Mouse (Mus musculus) liver, embryonic 14.5 days (tissue): ENCODE results near the gene Gm28372. TPM values are rescaled to one million over a fixed set of nuclear protein-coding genes. Genes with fewer than 3 reads are reported as not detected.
"Not testable (repeated sequence)": the region's sequence is repeated elsewhere in the genome, so short reads cannot be mapped to it uniquely, and the experiment has no call there.

Experiments used
- ATAC-seq: fragments of 200-750 bp; cut with Nextera tagmentation; 2 replicates; pipeline ENCODE4 v1.8.0; 2017; ENCODE audit warnings: moderate number of reproducible peaks, mild to moderate bottlenecking, moderate library complexity; ENCODE audit not compliant: insufficient read depth
- DNase-seq, 3 experiments: peaks; one replicate each; pipeline ENCODE4 v3.0.0-alpha.2; 2012 to 2013; ENCODE audit warnings: low read depth in 3 of 3, low spot score in 3 of 3
- H3K27ac ChIP-seq: fragments of 300-500 bp; sonication (generic); 2 replicates; pipeline ENCODE4 v1.5.1; 2014; ENCODE audit warnings: moderate library complexity, mild to moderate bottlenecking, control low read depth, inconsistent platforms
- H3K27me3 ChIP-seq: fragments of 300-500 bp; sonication (generic); 2 replicates; pipeline ENCODE4 v1.6.1; 2014; ENCODE audit warnings: mild to moderate bottlenecking, low read length, moderate library complexity; ENCODE audit not compliant: control insufficient read depth, insufficient read depth
- H3K36me3 ChIP-seq: fragments of 300-500 bp; sonication (generic); replicated peaks from 2 replicates; pipeline ENCODE4 v1.6.1; 2014; ENCODE audit warnings: low read depth; ENCODE audit not compliant: control insufficient read depth, insufficient read depth
- H3K4me1 ChIP-seq, 2 experiments: fragments of 200-500 bp in 1 of 2; fragments of 300-500 bp in 1 of 2; sonication (generic) in 1 of 2; replicated peaks; 2 replicates each; pipeline ENCODE4 v1.6.1; 2012 to 2014; ENCODE audit warnings: antibody characterized with exemption in 1 of 2, inconsistent platforms in 1 of 2, low read length in 1 of 2; ENCODE audit not compliant: control insufficient read depth in 2 of 2, insufficient read depth in 2 of 2
- H3K4me2 ChIP-seq: fragments of 300-500 bp; sonication (generic); 2 replicates; pipeline ENCODE4 v1.6.1; 2014; ENCODE audit warnings: low read depth, mild to moderate bottlenecking, control low read depth, moderate library complexity
- H3K4me3 ChIP-seq, 2 experiments: fragments of 200-500 bp in 1 of 2; fragments of 300-500 bp in 1 of 2; sonication (generic) in 1 of 2; 2 replicates each; pipeline ENCODE4 v1.5.1; 2012 to 2014; ENCODE audit warnings: low read depth in 2 of 2, low read length in 2 of 2, mild to moderate bottlenecking in 2 of 2, control low read depth in 1 of 2, inconsistent platforms in 1 of 2, moderate library complexity in 1 of 2; ENCODE audit not compliant: insufficient read depth in 1 of 2
- H3K9ac ChIP-seq: fragments of 300-500 bp; sonication (generic); replicated peaks from 2 replicates; pipeline ENCODE4 v1.6.1; 2014; ENCODE audit warnings: mild to moderate bottlenecking, control low read depth, moderate library complexity
- H3K9me3 ChIP-seq: fragments of 300-500 bp; sonication (generic); 2 replicates; pipeline ENCODE4 v1.6.1; 2016; ENCODE audit warnings: low read length, mixed read lengths; ENCODE audit not compliant: control insufficient read depth
- CTCF ChIP-seq: IDR thresholded peaks from 2 replicates; pipeline ENCODE4 v1.5.1; 2016; ENCODE audit warnings: antibody characterized with exemption, low read depth, control low read depth
- EP300 ChIP-seq: IDR thresholded peaks from 2 replicates; pipeline ENCODE4 v1.6.1; 2016; ENCODE audit warnings: antibody characterized with exemption, low read depth
- WGBS: fragments of 180-500 bp; shearing (Covaris S2); extraction: QIAGEN DNeasy Blood & Tissue Kit; methylation state at CpG from one replicate; pipeline ENCODE4 v1.1.7; 2014; ENCODE audit not compliant: insufficient replicate concordance; 5-methylcytosine and 5-hydroxymethylcytosine counted together
- polyA plus RNA-seq, 2 experiments: library from polyadenylated mRNA; depleted of rRNA in 1 of 2; stranded (reverse) in 1 of 2; unstranded in 1 of 2; fragments of >200 nt; fragmentation: Nextera tagmentation in 1 of 2; extraction: Ambion mirVana in 1 of 2; gene quantifications; 2 replicates each; pipeline versions ENCODE4 v1.2.1 to v1.2.3; 2012 to 2014

Gm28372 gene
- polyA plus RNA-seq, 2 experiments: not detected

- Histone ChIP-seq H3K9ac (no peak overlapping the region), H3K36me3 (no peaks in the 10 kb centered on the region), H3K4me1 (peaks cover 0 to 8% of the 10 kb centered on the region in 2 experiments; a peak in 2 of 4 replicates), H3K9me3 (no peaks in the 10 kb centered on the region), H3K27ac (no peak overlapping the region), H3K27me3 (peaks cover 27% of the 10 kb centered on the region), H3K4me3 (no peak overlapping the region), H3K4me2 (no peak overlapping the region)
- DNase-seq (no peak), ATAC-seq (no peak)
- WGBS: 22% methylated on average over 4 of the region's 4 CpGs
- no peak for TF ChIP-seq EP300
- no peak for TF ChIP-seq CTCF
These were observed 37.7 kb upstream of the Gm28372 start for GRCm38 (mm10) chr2:130367386-130367785.

- not testable (repeated sequence) for H3K9me3 ChIP-seq, H3K4me2 ChIP-seq, H3K36me3 ChIP-seq, H3K4me3 ChIP-seq, H3K9ac ChIP-seq, H3K27me3 ChIP-seq, H3K27ac ChIP-seq
- H3K4me1 ChIP-seq: peaks cover 0 to 10% of the 10 kb centered on the region in 2 experiments; a peak in 2 of 4 replicates
- peak in 2 of 3 experiments; percentile 12 to 17 for DNase-seq
- ATAC-seq: peak; percentile 65; the same call in 1 of the 2 replicates
- TF ChIP-seq EP300: peak; percentile 61; the same call in 1 of the 2 replicates
- 0% methylated on average over 1 of the region's 1 CpGs for WGBS
These were observed 32.0 kb upstream of the Gm28372 start for GRCm38 (mm10) chr2:130373026-130373425.

DNA sequence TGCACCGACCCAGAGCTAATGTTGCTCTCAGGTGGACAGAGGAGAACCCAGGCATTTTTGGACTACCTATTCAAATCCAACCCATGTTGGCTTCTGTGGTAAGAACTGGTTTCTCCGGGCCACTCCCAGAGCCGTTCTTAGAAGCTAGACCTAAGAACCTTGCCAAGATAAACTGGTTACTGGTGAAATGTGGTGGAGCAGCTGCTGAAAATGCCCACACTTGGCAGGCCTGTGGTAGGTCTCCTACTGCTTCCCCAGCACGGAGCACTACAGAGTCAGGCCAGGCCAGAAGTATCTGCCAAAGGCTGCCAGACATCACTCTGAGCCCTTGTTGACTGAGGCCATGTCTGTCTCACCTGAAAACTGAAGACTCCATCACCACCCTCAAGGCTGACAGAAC is 30.1 kb upstream of the Gm28372 start:
- no peak for DNase-seq
- H3K4me3 ChIP-seq: no peak overlapping the region
- H3K9ac ChIP-seq: no peak overlapping the region
- no peak overlapping the region for H3K27ac ChIP-seq
- peaks cover 0 to 10% of the 10 kb centered on the region in 2 experiments; a peak in 2 of 4 replicates for H3K4me1 ChIP-seq
- ATAC-seq: no peak
- no peaks in the 10 kb centered on the region for H3K27me3 ChIP-seq
- H3K36me3 ChIP-seq: no peaks in the 10 kb centered on the region
- H3K9me3 ChIP-seq: no peaks in the 10 kb centered on the region
- 56% methylated on average over 4 of the region's 4 CpGs for WGBS
- no peak for TF ChIP-seq CTCF
- no peak for TF ChIP-seq EP300
- H3K4me2 ChIP-seq: no peak overlapping the region

DNA sequence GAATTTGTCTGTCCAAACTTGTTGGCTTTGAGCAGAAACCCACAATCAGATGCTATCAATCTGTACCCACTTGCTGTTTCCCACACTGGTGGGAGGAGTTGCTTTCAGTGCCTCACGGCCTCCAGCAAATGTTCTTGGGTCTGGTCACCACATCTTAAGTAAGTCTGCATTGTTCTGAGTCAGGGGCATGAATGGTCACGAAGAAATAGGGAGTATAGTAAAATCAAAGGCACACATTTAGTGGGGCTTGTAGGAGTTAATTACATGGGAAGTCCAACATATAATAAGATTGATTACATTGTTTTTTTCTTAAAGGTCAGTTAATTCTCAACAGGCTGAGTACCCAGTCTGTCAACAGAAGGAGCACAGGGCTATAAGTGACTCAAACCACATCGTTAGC is 21.8 kb upstream of the Gm28372 start:
- Histone ChIP-seq H3K9ac (no peak overlapping the region), H3K4me2 (no peak overlapping the region), H3K27ac (no peak overlapping the region), H3K4me3 (no peak overlapping the region), H3K36me3 (no peaks in the 10 kb centered on the region), H3K27me3 (no peaks in the 10 kb centered on the region), H3K9me3 (no peaks in the 10 kb centered on the region), H3K4me1 (no peaks in the 10 kb centered on the region)
- DNase-seq (no peak), ATAC-seq (no peak)
- 45% methylated on average over 3 of the region's 3 CpGs for WGBS
- TF ChIP-seq EP300: no peak
- TF ChIP-seq CTCF: no peak

- WGBS: 59% methylated on average over 6 of the region's 6 CpGs
- no peak for DNase-seq
These were observed 21.1 kb upstream of the Gm28372 start for GRCm38 (mm10) chr2:130383895-130384294.

GRCm38 (mm10) chr2:130386212-130386611 is 18.8 kb upstream of the Gm28372 start:
- 57% methylated on average over 1 of the region's 1 CpGs for WGBS
- no peak for DNase-seq
- H3K4me3 ChIP-seq: no peak overlapping the region

More at GRCm38 (mm10) chr2:130383895-130384294, 21.1 kb upstream of the Gm28372 start:
- H3K27ac ChIP-seq: no peak overlapping the region
- no peaks in the 10 kb centered on the region for H3K27me3 ChIP-seq
- no peak for TF ChIP-seq CTCF
- TF ChIP-seq EP300: no peak
- no peak for ATAC-seq
- H3K4me1 ChIP-seq: no peaks in the 10 kb centered on the region
- H3K4me2 ChIP-seq: no peak overlapping the region
- no peak overlapping the region for H3K9ac ChIP-seq
- H3K36me3 ChIP-seq: no peaks in the 10 kb centered on the region
- H3K9me3 ChIP-seq: no peaks in the 10 kb centered on the region
- no peak overlapping the region for H3K4me3 ChIP-seq

More at GRCm38 (mm10) chr2:130386212-130386611, 18.8 kb upstream of the Gm28372 start:
- no peak for ATAC-seq
- no peak overlapping the region for H3K9ac ChIP-seq
- no peak for TF ChIP-seq CTCF
- no peak for TF ChIP-seq EP300
- no peak overlapping the region for H3K27ac ChIP-seq
- no peaks in the 10 kb centered on the region for H3K9me3 ChIP-seq
- H3K36me3 ChIP-seq: no peaks in the 10 kb centered on the region
- H3K27me3 ChIP-seq: no peaks in the 10 kb centered on the region
- no peak overlapping the region for H3K4me2 ChIP-seq
- no peaks in the 10 kb centered on the region for H3K4me1 ChIP-seq
